Mouse (Mus musculus) layer of hippocampus, postnatal 25 days (tissue): ENCODE measurements around the gene Rhox3a2. TPM values are rescaled to one million over a fixed set of nuclear protein-coding genes. Genes with fewer than 3 reads are reported as not detected.
"Not testable (repeated sequence)": the region's sequence is repeated elsewhere in the genome, so short reads cannot be mapped to it uniquely, and the experiment has no call there.

Experiments
- DNase-seq, 2 experiments: peaks; one replicate each; pipeline ENCODE4 v3.0.0; 2022; ENCODE audit warnings: mixed read lengths in 2 of 2, low spot score in 1 of 2; ENCODE audit errors: extremely low spot score in 1 of 2
- total RNA-seq, 2 experiments: library from RNA; stranded (reverse); gene quantifications; 2 replicates each; pipeline ENCODE4 v1.2.3; 2021

Gene Rhox3a2
- not detected for total RNA-seq

DNA sequence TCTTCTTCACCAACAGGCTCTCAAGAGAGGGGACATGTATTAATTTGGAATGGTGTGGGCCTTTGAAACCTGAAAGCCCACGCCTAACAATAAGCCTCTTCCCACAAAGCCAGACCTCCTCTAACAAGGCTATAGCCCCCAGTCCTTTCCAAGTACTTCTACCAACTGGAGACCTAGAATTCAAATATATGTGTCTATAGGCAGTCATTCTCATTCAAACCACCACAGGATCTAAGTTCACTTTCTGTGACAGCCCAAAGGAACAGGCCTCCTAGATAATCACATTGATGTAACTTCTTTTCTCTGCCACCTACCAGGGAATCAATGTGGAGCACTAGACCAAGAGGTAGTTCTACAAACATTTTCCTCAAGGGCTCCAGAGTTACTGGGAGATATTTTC lies at the start of gene Rhox3a2:
Rhox3a2 (plus strand) TSS at position 301 of the 400 bp plus-strand sequence.
- not testable (repeated sequence) for DNase-seq

DNA sequence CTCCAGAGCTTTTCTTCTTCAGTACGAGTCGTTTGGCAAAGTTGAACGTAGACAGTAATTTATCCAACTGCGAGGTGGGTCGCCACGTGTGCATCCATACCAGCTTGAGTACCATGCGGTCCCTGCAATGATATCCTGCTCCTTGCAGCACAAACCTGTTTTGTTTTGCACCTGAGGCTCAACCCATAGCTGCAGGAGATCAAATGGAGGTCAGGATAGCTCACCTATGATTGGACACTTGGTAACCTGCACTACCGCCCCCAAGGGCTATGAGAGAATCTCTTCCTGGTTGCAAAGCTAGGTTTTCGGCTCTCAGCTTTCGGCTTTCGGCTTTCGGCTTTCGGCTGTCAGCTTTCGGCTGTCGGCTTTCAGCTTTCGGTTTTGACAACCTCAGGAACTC lies 10.7 kb downstream of the Rhox3a2 start, which contains the start of gene Rhox4a2:
Rhox4a2 (plus strand) TSS at position 301 of the 400 bp plus-strand sequence.
- not testable (repeated sequence) for DNase-seq

DNA sequence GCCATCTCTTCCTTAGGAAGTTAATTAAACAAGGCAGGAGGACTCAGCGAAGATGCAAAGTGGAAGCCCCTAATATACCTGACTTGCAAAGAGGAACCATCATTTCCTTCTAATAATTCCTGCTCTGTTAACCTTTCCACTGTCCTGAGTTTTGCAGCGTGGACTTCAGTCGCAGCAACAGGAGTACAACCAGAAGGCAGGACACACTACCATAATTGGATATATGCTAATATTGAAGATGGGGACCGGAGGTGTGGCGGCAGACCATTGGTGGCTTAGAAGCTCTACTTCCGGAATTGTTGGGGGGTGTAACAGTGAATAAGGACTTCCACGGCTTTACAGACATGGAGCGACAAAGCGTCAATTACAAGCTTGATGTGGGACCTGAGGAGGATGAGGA lies 31.9 kb downstream of the Rhox3a2 start, which contains the start of gene Rhox2b:
Rhox2b (plus strand) TSS at position 301 of the 400 bp plus-strand sequence.
- not testable (repeated sequence) for DNase-seq

DNA sequence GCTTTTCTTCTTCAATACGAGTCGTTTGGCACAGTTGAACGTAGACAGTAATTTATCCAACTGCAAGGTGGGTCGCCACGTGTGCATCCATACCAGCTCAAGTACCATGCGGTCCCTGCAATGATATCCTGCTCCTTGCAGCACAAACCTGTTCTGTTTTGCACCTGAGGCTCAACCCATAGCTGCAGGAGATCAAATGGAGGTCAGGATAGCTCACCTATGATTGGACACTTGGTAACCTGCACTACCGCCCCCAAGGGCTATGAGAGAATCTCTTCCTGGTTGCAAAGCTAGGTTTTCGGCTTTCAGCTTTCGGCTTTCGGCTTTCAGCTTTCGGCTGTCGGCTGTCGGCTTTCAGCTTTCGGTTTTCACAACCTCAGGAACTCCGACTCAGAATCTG lies 52.4 kb downstream of the Rhox3a2 start, which contains the start of gene Rhox4b:
Rhox4b (plus strand) TSS at position 301 of the 400 bp plus-strand sequence.
- not testable (repeated sequence) for DNase-seq

Other genes with a start within 250 kb of the Rhox3a2 start
- not detected for gene Akap14, start 211.2 kb upstream of the Rhox3a2 start, total RNA-seq
- gene Ndufa1, start 188.9 kb upstream of the Rhox3a2 start, total RNA-seq = 100 to 1,000 TPM; 225 to 256 TPM
- 1 to 10 TPM; 7.3 TPM for gene Rnf113a1, start 188.8 kb upstream of the Rhox3a2 start, total RNA-seq
- not detected for gene Gm9, start 169.0 kb upstream of the Rhox3a2 start, total RNA-seq
- gene Rhox1, start 157.8 kb upstream of the Rhox3a2 start, total RNA-seq = not detected
- not detected for gene Rhox2a, start 135.1 kb upstream of the Rhox3a2 start, total RNA-seq
- not detected for gene Rhox3a, start 130.1 kb upstream of the Rhox3a2 start, total RNA-seq
- gene Rhox4a, start 114.7 kb upstream of the Rhox3a2 start, total RNA-seq = not detected
- not detected for gene Rhox4a2, start 10.8 kb downstream of the Rhox3a2 start, total RNA-seq
- gene Rhox2b, start 32.0 kb downstream of the Rhox3a2 start, total RNA-seq = not detected
- not detected for gene Rhox4b, start 52.5 kb downstream of the Rhox3a2 start, total RNA-seq
- not detected for gene Rhox2c, start 73.7 kb downstream of the Rhox3a2 start, total RNA-seq
- not detected for gene Rhox3c, start 78.6 kb downstream of the Rhox3a2 start, total RNA-seq
- gene Rhox4c, start 100.3 kb downstream of the Rhox3a2 start, total RNA-seq = not detected
- gene Rhox2d, start 113.4 kb downstream of the Rhox3a2 start, total RNA-seq = not detected
- not detected for gene Rhox4d, start 134.3 kb downstream of the Rhox3a2 start, total RNA-seq
- gene Rhox2e, start 150.4 kb downstream of the Rhox3a2 start, total RNA-seq = not detected
- not detected for gene Rhox3e, start 162.0 kb downstream of the Rhox3a2 start, total RNA-seq
- gene Rhox4e, start 177.4 kb downstream of the Rhox3a2 start, total RNA-seq = not detected
- gene Rhox2f, start 191.4 kb downstream of the Rhox3a2 start, total RNA-seq = not detected
- gene Rhox3f, start 201.0 kb downstream of the Rhox3a2 start, total RNA-seq = not detected
- gene Rhox4f, start 227.7 kb downstream of the Rhox3a2 start, total RNA-seq = not detected
- not detected for gene Rhox3g, start 248.6 kb downstream of the Rhox3a2 start, total RNA-seq